Mouse (Mus musculus): ENCODE measurements around the gene Zfp385a.

GRCm38 (mm10) chr15:103342415-103342814, 2.5 kb upstream of the Zfp385a start:
- TF ChIP-seq POLR2A (IDR thresholded peaks at IDR 0.05; ENCODE audit: extremely low read depth, insufficient read depth, low read length) (no peak), CTCF (IDR thresholded peaks at IDR 0.05; ENCODE audit: low read depth, low read length) (peak; percentile 53)
